Mouse (Mus musculus): ENCODE measurements around the gene Slc38a2.

DNA sequence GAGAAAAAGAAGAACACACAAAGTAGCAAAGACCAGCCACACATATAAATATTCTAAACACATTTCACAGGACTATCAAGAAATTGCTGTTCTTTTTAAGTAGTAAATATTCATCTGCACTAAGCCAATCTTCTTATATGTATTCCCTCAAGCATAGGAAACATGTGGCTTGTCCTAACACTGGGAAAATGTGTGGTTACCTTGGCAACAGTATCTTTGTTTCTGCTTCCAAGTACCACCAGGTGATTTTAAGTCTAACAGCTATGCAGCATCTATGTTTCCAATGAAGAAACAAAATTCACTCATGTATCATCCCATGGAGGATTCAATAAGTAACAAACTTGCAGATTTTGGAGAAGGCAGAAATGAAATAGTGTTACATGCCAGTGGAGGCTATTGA is 25.0 kb upstream of the Slc38a2 start:
- TF ChIP-seq POLR2A (IDR thresholded peaks at IDR 0.05; ENCODE audit: extremely low read depth, insufficient read depth, low read length) = no peak
- no peak for TF ChIP-seq CTCF (IDR thresholded peaks at IDR 0.05; ENCODE audit: low read depth, low read length)

Measured in liver, adult 2 months (tissue).